Mouse (Mus musculus) MEL (cell line): Measurements from ENCODE around the gene Cdkn1a. TPM values are rescaled to one million over a fixed set of nuclear protein-coding genes. Genes with fewer than 3 reads are reported as not detected.

Source experiments
- DNase-seq: peaks from one replicate; pipeline ENCODE4 v3.0.0; 2011; ENCODE audit warnings: low read depth, low spot score
- H3K27ac ChIP-seq: 2 replicates; pipeline ENCODE4 v1.5.1; 2012; ENCODE audit warnings: low read depth, mild to moderate bottlenecking, control low read depth, low read length, moderate library complexity; ENCODE audit not compliant: control insufficient read depth
- H3K27me3 ChIP-seq, 2 experiments: fragments of 150-350 bp in 1 of 2; sonication (generic) in 1 of 2; 2 replicates each; pipeline ENCODE4 v1.6.1; 2012; ENCODE audit warnings: low read length in 2 of 2, mild to moderate bottlenecking in 2 of 2, improper control_type of control experiment in 1 of 2, moderate library complexity in 1 of 2; ENCODE audit not compliant: insufficient read depth in 2 of 2, control insufficient read depth in 1 of 2
- H3K36me3 ChIP-seq, 2 experiments: 2 replicates each; pipeline ENCODE4 v1.6.1; 2012 to 2014; ENCODE audit warnings: low read length in 2 of 2, improper control_type of control experiment in 1 of 2, inconsistent platforms in 1 of 2, mild to moderate bottlenecking in 1 of 2; ENCODE audit not compliant: insufficient read depth in 2 of 2, control insufficient read depth in 1 of 2
- H3K4me1 ChIP-seq, 2 experiments: fragments of 150-350 bp in 1 of 2; sonication (generic) in 1 of 2; 2 replicates each; pipeline ENCODE4 v1.6.1; 2012; ENCODE audit warnings: low read length in 2 of 2, improper control_type of control experiment in 1 of 2, mild to moderate bottlenecking in 1 of 2; ENCODE audit not compliant: insufficient read depth in 2 of 2, control insufficient read depth in 1 of 2
- H3K4me3 ChIP-seq, 2 experiments: fragments of 150-350 bp in 1 of 2; sonication (generic) in 1 of 2; 2 replicates each; pipeline ENCODE4 v1.5.1; 2012; ENCODE audit warnings: low read depth in 2 of 2, low read length in 2 of 2, mild to moderate bottlenecking in 2 of 2, moderate library complexity in 2 of 2, control low read depth in 1 of 2, improper control_type of control experiment in 1 of 2; ENCODE audit not compliant: control insufficient read depth in 1 of 2, insufficient read depth in 1 of 2
- H3K79me2 ChIP-seq: 2 replicates; pipeline ENCODE4 v1.6.1; 2012; ENCODE audit warnings: mild to moderate bottlenecking, low read length, moderate library complexity; ENCODE audit not compliant: control insufficient read depth, poor library complexity, insufficient read depth
- H3K9ac ChIP-seq: 2 replicates; pipeline ENCODE4 v1.6.1; 2012; ENCODE audit warnings: low read depth, mild to moderate bottlenecking, control low read depth, low read length, moderate library complexity; ENCODE audit not compliant: control insufficient read depth, poor library complexity, severe bottlenecking
- H3K9me3 ChIP-seq: fragments of 150-350 bp; sonication (generic); replicated peaks from 2 replicates; pipeline ENCODE4 v1.6.1; 2012; ENCODE audit warnings: mild to moderate bottlenecking, low read length, improper control_type of control experiment, moderate library complexity; ENCODE audit not compliant: insufficient read depth
- BHLHE40 ChIP-seq: IDR thresholded peaks from 2 replicates; pipeline ENCODE4 v1.6.1; 2012; ENCODE audit warnings: low read depth, mild to moderate bottlenecking, inconsistent platforms, low read length, improper control_type of control experiment, borderline replicate concordance
- CHD2 ChIP-seq: IDR thresholded peaks from 2 replicates; pipeline ENCODE4 v1.6.1; 2011; ENCODE audit warnings: low read length, improper control_type of control experiment
- CTCF ChIP-seq, 3 experiments: IDR thresholded peaks in 2 of 3; conservative IDR thresholded peaks in 1 of 3; 2 replicates each; pipeline ENCODE4 v1.5.1; 2011 to 2012; ENCODE audit warnings: low read length in 3 of 3, low read depth in 2 of 3, mild to moderate bottlenecking in 2 of 3, improper control_type of control experiment in 1 of 3, inconsistent platforms in 1 of 3, mixed read lengths in 1 of 3, moderate library complexity in 1 of 3; ENCODE audit not compliant: control insufficient read depth in 1 of 3, insufficient read depth in 1 of 3, poor library complexity in 1 of 3, severe bottlenecking in 1 of 3
- E2F4 ChIP-seq: IDR thresholded peaks from 2 replicates; pipeline ENCODE4 v1.6.1; 2011; ENCODE audit warnings: low read depth, low read length, improper control_type of control experiment, borderline replicate concordance
- EP300 ChIP-seq, 2 experiments: IDR thresholded peaks; 2 replicates each; pipeline ENCODE4 v1.6.1; 2011; ENCODE audit warnings: improper control_type of control experiment in 2 of 2, low read length in 2 of 2, low read depth in 1 of 2, mild to moderate bottlenecking in 1 of 2
- ETS1 ChIP-seq: IDR thresholded peaks from 2 replicates; pipeline ENCODE4 v1.6.1; 2012; ENCODE audit warnings: low read depth, mild to moderate bottlenecking, inconsistent platforms, low read length, improper control_type of control experiment, moderate library complexity
- GABPA ChIP-seq: IDR thresholded peaks from 2 replicates; pipeline ENCODE4 v1.6.1; 2012; ENCODE audit warnings: low read depth, mild to moderate bottlenecking, inconsistent platforms, low read length, improper control_type of control experiment, moderate library complexity
- GATA1 ChIP-seq: IDR thresholded peaks from 2 replicates; pipeline ENCODE4 v1.6.1; 2011; ENCODE audit warnings: low read depth, low read length, improper control_type of control experiment
- JUND ChIP-seq: IDR thresholded peaks from 2 replicates; pipeline ENCODE4 v1.6.1; 2011; ENCODE audit warnings: low read depth, mild to moderate bottlenecking, improper control_type of control experiment, low read length
- KAT2A ChIP-seq: conservative IDR thresholded peaks from 2 replicates; pipeline ENCODE4 v1.6.1; 2012; ENCODE audit warnings: low read depth, low read length, improper control_type of control experiment, inconsistent platforms
- MAFK ChIP-seq: IDR thresholded peaks from 2 replicates; pipeline ENCODE4 v1.6.1; 2011; ENCODE audit warnings: low read depth, mild to moderate bottlenecking, low read length, improper control_type of control experiment, borderline replicate concordance
- MAZ ChIP-seq: IDR thresholded peaks from 2 replicates; pipeline ENCODE4 v1.6.1; 2012; ENCODE audit warnings: low read depth, mild to moderate bottlenecking, inconsistent platforms, low read length, improper control_type of control experiment
- MEF2A ChIP-seq: IDR thresholded peaks from 2 replicates; pipeline ENCODE4 v1.6.1; 2014; ENCODE audit warnings: low read depth, mild to moderate bottlenecking, inconsistent platforms, low read length, improper control_type of control experiment; ENCODE audit not compliant: poor library complexity, insufficient replicate concordance, severe bottlenecking; ENCODE audit errors: extremely low read depth
- MXI1 ChIP-seq: IDR thresholded peaks from 2 replicates; pipeline ENCODE4 v1.6.1; 2011; ENCODE audit warnings: mild to moderate bottlenecking, low read depth, low read length, improper control_type of control experiment
- MYB ChIP-seq: IDR thresholded peaks from 2 replicates; pipeline ENCODE4 v1.6.1; 2011; ENCODE audit warnings: mild to moderate bottlenecking, low read depth, low read length, improper control_type of control experiment
- NELFE ChIP-seq: IDR thresholded peaks from 2 replicates; pipeline ENCODE4 v1.6.1; 2011; ENCODE audit warnings: low read depth, low read length, improper control_type of control experiment
- NRF1 ChIP-seq: IDR thresholded peaks from 2 replicates; pipeline ENCODE4 v1.6.1; 2014; ENCODE audit warnings: low read depth, mild to moderate bottlenecking, inconsistent platforms, low read length, improper control_type of control experiment, moderate library complexity; ENCODE audit not compliant: poor library complexity, insufficient read depth, severe bottlenecking
- POLR2A ChIP-seq, 2 experiments: IDR thresholded peaks; 2 replicates each; pipeline ENCODE4 v1.6.1; 2011 to 2012; ENCODE audit warnings: low read length in 2 of 2, mild to moderate bottlenecking in 2 of 2, control low read depth in 1 of 2, improper control_type of control experiment in 1 of 2, low read depth in 1 of 2, moderate library complexity in 1 of 2; ENCODE audit not compliant: control insufficient read depth in 1 of 2, insufficient read depth in 1 of 2, poor library complexity in 1 of 2
- POLR2AphosphoS5 ChIP-seq: IDR thresholded peaks from 2 replicates; pipeline ENCODE4 v1.6.1; 2012; ENCODE audit warnings: low read depth, borderline replicate concordance, mild to moderate bottlenecking, inconsistent platforms, low read length, moderate library complexity, mixed read lengths
- RAD21 ChIP-seq: IDR thresholded peaks from 2 replicates; pipeline ENCODE4 v1.6.1; 2011; ENCODE audit warnings: mild to moderate bottlenecking, low read depth, low read length, improper control_type of control experiment
- RCOR1 ChIP-seq: IDR thresholded peaks from 2 replicates; pipeline ENCODE4 v1.6.1; 2012; ENCODE audit warnings: low read depth, mild to moderate bottlenecking, inconsistent platforms, low read length, improper control_type of control experiment
- SIN3A ChIP-seq: IDR thresholded peaks from 2 replicates; pipeline ENCODE4 v1.6.1; 2012; ENCODE audit warnings: low read length, improper control_type of control experiment, inconsistent platforms
- SMC3 ChIP-seq: IDR thresholded peaks from 2 replicates; pipeline ENCODE4 v1.6.1; 2011; ENCODE audit warnings: low read depth, low read length, improper control_type of control experiment
- TAL1 ChIP-seq: IDR thresholded peaks from 2 replicates; pipeline ENCODE4 v1.6.1; 2012; ENCODE audit warnings: mild to moderate bottlenecking, inconsistent platforms, low read length, moderate library complexity, mixed read lengths
- TCF12 ChIP-seq: IDR thresholded peaks from 2 replicates; pipeline ENCODE4 v1.6.1; 2014; ENCODE audit warnings: low read depth, mild to moderate bottlenecking, inconsistent platforms, low read length, improper control_type of control experiment, moderate library complexity
- UBTF ChIP-seq: IDR thresholded peaks from 2 replicates; pipeline ENCODE4 v1.6.1; 2012; ENCODE audit warnings: low read depth, mild to moderate bottlenecking, inconsistent platforms, low read length, improper control_type of control experiment, moderate library complexity, borderline replicate concordance; ENCODE audit not compliant: insufficient read depth
- USF1 ChIP-seq: IDR thresholded peaks from 2 replicates; pipeline ENCODE4 v1.6.1; 2014; ENCODE audit warnings: low read depth, mild to moderate bottlenecking, inconsistent platforms, low read length, improper control_type of control experiment, moderate library complexity
- USF2 ChIP-seq, 2 experiments: IDR thresholded peaks; 2 replicates each; pipeline ENCODE4 v1.6.1; 2011 to 2012; ENCODE audit warnings: improper control_type of control experiment in 2 of 2, low read length in 2 of 2, borderline replicate concordance in 1 of 2, inconsistent platforms in 1 of 2, low read depth in 1 of 2, mild to moderate bottlenecking in 1 of 2; ENCODE audit not compliant: insufficient read depth in 1 of 2
- ZC3H11A ChIP-seq: IDR thresholded peaks from 2 replicates; pipeline ENCODE4 v1.6.1; 2012; ENCODE audit warnings: low read depth, mild to moderate bottlenecking, inconsistent platforms, low read length, improper control_type of control experiment
- ZMIZ1 ChIP-seq: IDR thresholded peaks from 2 replicates; pipeline ENCODE4 v1.6.1; 2012; ENCODE audit warnings: low read depth, mild to moderate bottlenecking, inconsistent platforms, low read length, improper control_type of control experiment, moderate library complexity
- polyA plus RNA-seq, 2 experiments: library from polyadenylated mRNA; stranded (reverse) in 1 of 2; unstranded in 1 of 2; fragments of >175 nt in 1 of 2; fragments of >200 nt in 1 of 2; gene quantifications; 2 replicates each; pipeline versions ENCODE4 v1.2.1 to v1.2.4; 2012; ENCODE audit warnings: low replicate concordance in 2 of 2, low read depth in 1 of 2; ENCODE audit not compliant: insufficient read length in 2 of 2, insufficient read depth in 1 of 2, missing spikeins in 1 of 2
- total RNA-seq: library from RNA; depleted of rRNA; stranded (reverse); fragments of 300-350 nt; gene quantifications from 2 replicates; pipeline ENCODE4 v1.2.3, GENCODE M21; 2012

Gene Cdkn1a
- total and polyA plus RNA-seq, 3 experiments: 2.0 to 21.0 TPM; not detected in 1

- peak; percentile 64 for DNase-seq
- no peaks in the 10 kb centered on the region for H3K79me2 ChIP-seq
- H3K4me3 ChIP-seq: no peak overlapping the region
- H3K27ac ChIP-seq: no peak overlapping the region
- peaks cover 0 to 6% of the 10 kb centered on the region in 2 experiments; a peak in 1 of 4 replicates for H3K4me1 ChIP-seq
- no peaks in the 10 kb centered on the region for H3K27me3 ChIP-seq
- H3K9ac ChIP-seq: no peak overlapping the region
- peaks cover 11 to 13% of the 10 kb centered on the region in 2 experiments for H3K36me3 ChIP-seq
- no peaks in the 10 kb centered on the region for H3K9me3 ChIP-seq
- TF ChIP-seq MAZ (no peak), MXI1 (no peak), RAD21 (no peak; the same call in none of the 2 replicates), TAL1 (no peak), POLR2AphosphoS5 (no peak), USF2 (IDR thresholded peaks at IDR 0.05; ENCODE audit: borderline replicate concordance in 1 of 2, insufficient read depth in 1 of 2, low read depth in 1 of 2, low read length in 2 of 2) (no peak), MYB (no peak), MAFK (no peak), JUND (no peak), ETS1 (no peak), UBTF (no peak), SIN3A (0 out of 2 replicates have a peak, but pooled peaks have one; percentile 25), GATA1 (no peak), ZMIZ1 (0 out of 2 replicates have a peak, but pooled peaks have one; percentile 68), NRF1 (no peak), E2F4 (no peak), RCOR1 (no peak), SMC3 (peak; percentile 44), EP300 (IDR thresholded peaks at IDR 0.05; ENCODE audit: low read depth in 1 of 2, low read length in 2 of 2) (no peak), CHD2 (no peak), MEF2A (no peak), NELFE (0 out of 2 replicates have a peak, but pooled peaks have one; percentile 31), GABPA (no peak), KAT2A (no peak), BHLHE40 (no peak), POLR2A (IDR thresholded peaks at IDR 0.05; ENCODE audit: control insufficient read depth in 1 of 2, insufficient read depth in 1 of 2, low read depth in 1 of 2, low read length in 2 of 2, poor library complexity in 1 of 2) (no peak), ZC3H11A (no peak), CTCF (IDR thresholded peaks at IDR 0.05 in 2 of 3, conservative IDR thresholded peaks at IDR 0.05 in 1 of 3; ENCODE audit: control insufficient read depth in 1 of 3, insufficient read depth in 1 of 3, low read depth in 2 of 3, low read length in 3 of 3, poor library complexity in 1 of 3, severe bottlenecking in 1 of 3) (peak in 2 of 3 experiments; percentile 25 to 46; a peak in 3 of 6 replicates), TCF12 (no peak), USF1 (no peak)
- TF ChIP-seq, all 39 proteins: peak for 5
Measured at GRCm38 (mm10) chr17:29047697-29048514, 42.9 kb upstream of the Cdkn1a start.
